Mouse (Mus musculus) heart, embryonic 15.5 days (tissue): ENCODE measurements around the gene Fam92b. TPM values are rescaled to one million over a fixed set of nuclear protein-coding genes. Genes with fewer than 3 reads are reported as not detected.

Experiments used
- ATAC-seq: fragments of 200-750 bp; cut with Nextera tagmentation; replicated peaks from 2 replicates; pipeline ENCODE4 v1.8.0; 2017; ENCODE audit warnings: low read depth, moderate TSS enrichment; ENCODE audit not compliant: insufficient number of reproducible peaks, insufficient read depth, low FRiP score
- H3K27ac ChIP-seq: fragments of 300-500 bp; sonication (generic); 2 replicates; pipeline ENCODE4 v1.5.1; 2015; ENCODE audit warnings: mild to moderate bottlenecking, inconsistent platforms
- H3K27me3 ChIP-seq: fragments of 300-500 bp; sonication (generic); 2 replicates; pipeline ENCODE4 v1.6.1; 2015; ENCODE audit warnings: inconsistent platforms
- H3K36me3 ChIP-seq: fragments of 300-500 bp; sonication (generic); 2 replicates; pipeline ENCODE4 v1.6.1; 2015; ENCODE audit warnings: mild to moderate bottlenecking, inconsistent platforms
- H3K4me1 ChIP-seq: fragments of 300-500 bp; sonication (generic); replicated peaks from 2 replicates; pipeline ENCODE4 v1.6.1; 2015; ENCODE audit warnings: inconsistent platforms
- H3K4me2 ChIP-seq: fragments of 300-500 bp; sonication (generic); 2 replicates; pipeline ENCODE4 v1.6.1; 2015; ENCODE audit warnings: inconsistent platforms, mild to moderate bottlenecking, moderate library complexity
- H3K4me3 ChIP-seq: fragments of 300-500 bp; sonication (generic); 2 replicates; pipeline ENCODE4 v1.5.1; 2015; ENCODE audit warnings: mild to moderate bottlenecking, inconsistent platforms
- H3K9ac ChIP-seq: fragments of 300-500 bp; sonication (generic); 2 replicates; pipeline ENCODE4 v1.6.1; 2015; ENCODE audit warnings: mild to moderate bottlenecking, inconsistent platforms
- H3K9me3 ChIP-seq: fragments of 300-500 bp; sonication (generic); replicated peaks from 2 replicates; pipeline ENCODE4 v1.6.1; 2016; ENCODE audit warnings: inconsistent platforms
- WGBS: fragments of 180-500 bp; shearing (Covaris S2); methylation state at CpG from one replicate; pipeline ENCODE4 v1.1.7; 2015; ENCODE audit warnings: mixed read lengths; 5-methylcytosine and 5-hydroxymethylcytosine counted together
- polyA plus RNA-seq: library from polyadenylated mRNA; unstranded; fragments of >200 nt; fragmentation: Nextera tagmentation; extraction: Ambion mirVana; gene quantifications from 2 replicates; pipeline ENCODE4 v1.2.1, GENCODE M21; 2015

Gene Fam92b
- polyA plus RNA-seq, 1 experiment from 2014 or later: 0.38 TPM

DNA sequence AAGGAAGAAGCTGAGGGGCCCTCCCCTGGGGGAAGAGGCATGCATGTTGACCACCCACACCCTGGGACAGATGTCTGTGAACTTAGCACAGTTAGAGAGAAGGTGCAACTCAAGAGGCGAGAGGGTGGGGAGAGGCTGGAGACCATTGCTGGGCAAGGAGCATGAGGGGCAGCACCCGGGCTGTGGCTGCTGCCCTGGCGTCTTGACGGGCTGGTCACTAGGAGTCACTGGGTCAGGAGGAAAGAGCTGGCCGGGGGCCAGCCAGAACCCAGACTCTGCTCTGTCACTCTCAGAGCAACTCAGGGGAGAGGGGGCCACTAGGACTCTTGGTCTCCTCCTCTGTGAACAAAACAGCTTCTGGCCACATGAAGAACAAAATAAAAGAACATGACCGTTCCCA is 12.2 kb upstream of the Fam92b start:
- Histone ChIP-seq H3K9ac (no peak overlapping the region), H3K27me3 (no peaks in the 10 kb centered on the region), H3K36me3 (no peaks in the 10 kb centered on the region), H3K9me3 (no peaks in the 10 kb centered on the region), H3K4me2 (no peak overlapping the region), H3K4me1 (peaks cover 53% of the 10 kb centered on the region), H3K4me3 (no peak overlapping the region), H3K27ac (no peak overlapping the region)
- WGBS: 70% methylated on average over 6 of the region's 6 CpGs
- no peak for ATAC-seq

GRCm38 (mm10) chr8:120188510-120188909 is 11.2 kb upstream of the Fam92b start:
- no peak for ATAC-seq
- no peak overlapping the region for H3K4me2 ChIP-seq
- H3K36me3 ChIP-seq: no peaks in the 10 kb centered on the region
- peaks cover 58% of the 10 kb centered on the region for H3K4me1 ChIP-seq
- H3K9me3 ChIP-seq: no peaks in the 10 kb centered on the region
- 79% methylated on average over 6 of the region's 6 CpGs for WGBS
- H3K27ac ChIP-seq: no peak overlapping the region
- no peak overlapping the region for H3K4me3 ChIP-seq
- H3K27me3 ChIP-seq: no peaks in the 10 kb centered on the region
- no peak overlapping the region for H3K9ac ChIP-seq

GRCm38 (mm10) chr8:120186454-120186853 is 9.2 kb upstream of the Fam92b start:
- Histone ChIP-seq H3K9ac (no peak overlapping the region), H3K4me1 (peaks cover 53% of the 10 kb centered on the region), H3K4me3 (no peak overlapping the region), H3K27ac (no peak overlapping the region; the same call in 1 of the 2 replicates), H3K27me3 (no peaks in the 10 kb centered on the region), H3K9me3 (no peaks in the 10 kb centered on the region), H3K36me3 (no peaks in the 10 kb centered on the region), H3K4me2 (no peak overlapping the region)
- ATAC-seq: no peak
- 54% methylated on average over 8 of the region's 8 CpGs for WGBS

GRCm38 (mm10) chr8:120184850-120185792 is 7.9 kb upstream of the Fam92b start:
- H3K9ac ChIP-seq: peak overlapping the region; percentile 12
- peak overlapping the region; percentile 13; the same call in 1 of the 2 replicates for H3K4me2 ChIP-seq
- H3K4me1 ChIP-seq: peaks cover 41% of the 10 kb centered on the region
- 26% methylated on average over 16 of the region's 17 CpGs for WGBS
- no peaks in the 10 kb centered on the region for H3K9me3 ChIP-seq
- ATAC-seq: no peak; the same call in 1 of the 2 replicates
- H3K27me3 ChIP-seq: no peaks in the 10 kb centered on the region
- H3K4me3 ChIP-seq: no peak overlapping the region
- H3K36me3 ChIP-seq: no peaks in the 10 kb centered on the region
- peak overlapping the region; percentile 56 for H3K27ac ChIP-seq

DNA sequence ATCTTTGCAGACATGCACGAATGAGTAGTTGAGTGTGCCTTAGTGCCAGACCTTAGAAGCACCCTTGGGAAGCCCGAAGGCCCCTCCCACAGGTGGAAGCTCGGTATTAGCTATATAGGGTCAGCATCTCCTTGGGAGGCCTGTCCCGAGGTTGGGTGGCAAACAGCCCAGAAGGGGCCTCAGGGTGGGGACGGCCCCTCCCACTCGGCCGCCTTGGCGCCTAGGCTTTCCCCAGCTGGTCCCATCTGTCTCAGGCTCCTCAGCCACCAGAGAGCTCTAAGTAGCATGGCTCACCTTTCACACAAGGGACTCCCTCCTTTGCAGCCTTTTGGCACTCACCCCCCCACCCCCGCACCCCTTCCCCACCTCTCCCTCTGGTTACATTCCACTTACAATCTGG is 7.1 kb upstream of the Fam92b start:
- H3K9me3 ChIP-seq: no peaks in the 10 kb centered on the region
- no peaks in the 10 kb centered on the region for H3K36me3 ChIP-seq
- H3K4me2 ChIP-seq: no peak overlapping the region
- H3K4me3 ChIP-seq: no peak overlapping the region
- 24% methylated on average over 9 of the region's 9 CpGs for WGBS
- peaks cover 36% of the 10 kb centered on the region for H3K4me1 ChIP-seq
- no peak overlapping the region for H3K27ac ChIP-seq
- ATAC-seq: peak; percentile 18; the same call in 1 of the 2 replicates
- H3K9ac ChIP-seq: no peak overlapping the region
- H3K27me3 ChIP-seq: no peaks in the 10 kb centered on the region

DNA sequence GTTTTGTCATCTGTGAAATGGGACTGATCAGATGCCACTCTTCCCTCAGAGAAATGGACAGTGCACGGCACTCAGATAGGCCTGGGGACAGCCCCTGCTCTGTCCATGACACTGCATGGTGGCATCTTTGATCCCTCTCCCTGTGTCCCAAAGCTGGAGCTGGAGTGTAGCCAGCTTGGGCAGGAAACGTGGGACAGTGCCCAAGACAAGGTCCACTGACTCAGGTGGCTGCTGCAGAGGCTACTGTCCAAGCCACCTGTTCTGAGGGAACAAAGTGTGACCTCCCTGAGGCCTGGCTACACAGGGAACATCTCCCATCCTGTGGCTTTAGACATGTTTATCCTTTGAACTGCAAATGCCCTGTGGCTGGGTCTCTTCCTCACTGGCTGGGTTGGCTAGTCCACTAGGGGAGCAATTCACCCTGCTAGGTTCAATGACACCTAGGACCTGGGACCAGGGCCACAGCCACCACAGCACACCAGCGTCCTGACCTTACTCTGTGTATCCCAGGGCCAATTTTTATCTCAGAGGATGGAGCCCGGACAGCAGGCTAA is 4.7 kb upstream of the Fam92b start:
- WGBS: 59% methylated on average over 4 of the region's 4 CpGs
- H3K27me3 ChIP-seq: peaks cover 14% of the 10 kb centered on the region
- H3K4me2 ChIP-seq: no peak overlapping the region
- H3K36me3 ChIP-seq: no peaks in the 10 kb centered on the region
- H3K9me3 ChIP-seq: no peaks in the 10 kb centered on the region
- peaks cover 49% of the 10 kb centered on the region for H3K4me1 ChIP-seq
- no peak overlapping the region for H3K9ac ChIP-seq
- no peak overlapping the region for H3K27ac ChIP-seq
- H3K4me3 ChIP-seq: no peak overlapping the region
- ATAC-seq: no peak

DNA sequence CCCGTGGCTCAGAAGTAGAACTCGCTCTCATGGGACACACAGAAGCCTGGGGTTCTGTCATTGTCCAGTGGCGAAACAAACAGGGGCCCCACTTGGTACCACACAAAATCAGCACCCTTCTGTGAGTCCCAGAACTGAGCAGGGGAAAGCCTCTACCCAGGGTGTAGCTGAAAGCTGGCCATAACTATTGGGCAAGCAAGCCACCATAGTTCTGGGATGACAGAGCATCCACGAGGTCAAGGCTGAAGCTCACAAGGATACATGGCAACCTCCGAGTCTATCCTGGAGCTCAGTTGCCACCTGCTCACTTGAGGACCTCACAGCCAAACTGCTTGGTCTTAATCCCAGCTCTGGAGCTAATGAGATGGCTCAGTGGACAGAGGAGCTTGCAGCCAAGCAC is 4.0 kb upstream of the Fam92b start:
- WGBS: 90% methylated on average over 5 of the region's 5 CpGs
- H3K27me3 ChIP-seq: peaks cover 21% of the 10 kb centered on the region
- no peak for ATAC-seq
- no peak overlapping the region for H3K27ac ChIP-seq
- no peak overlapping the region for H3K9ac ChIP-seq
- no peaks in the 10 kb centered on the region for H3K9me3 ChIP-seq
- peaks cover 47% of the 10 kb centered on the region for H3K4me1 ChIP-seq
- no peak overlapping the region for H3K4me2 ChIP-seq
- no peaks in the 10 kb centered on the region for H3K36me3 ChIP-seq
- H3K4me3 ChIP-seq: no peak overlapping the region

GRCm38 (mm10) chr8:120180445-120180970 is 3.2 kb upstream of the Fam92b start:
- H3K27ac ChIP-seq: no peak overlapping the region
- H3K36me3 ChIP-seq: no peaks in the 10 kb centered on the region
- H3K9ac ChIP-seq: no peak overlapping the region
- peaks cover 28% of the 10 kb centered on the region for H3K27me3 ChIP-seq
- H3K9me3 ChIP-seq: no peaks in the 10 kb centered on the region
- peaks cover 39% of the 10 kb centered on the region for H3K4me1 ChIP-seq
- H3K4me2 ChIP-seq: no peak overlapping the region
- H3K4me3 ChIP-seq: no peak overlapping the region
- ATAC-seq: no peak
- WGBS: 70% methylated on average over 7 of the region's 7 CpGs

DNA sequence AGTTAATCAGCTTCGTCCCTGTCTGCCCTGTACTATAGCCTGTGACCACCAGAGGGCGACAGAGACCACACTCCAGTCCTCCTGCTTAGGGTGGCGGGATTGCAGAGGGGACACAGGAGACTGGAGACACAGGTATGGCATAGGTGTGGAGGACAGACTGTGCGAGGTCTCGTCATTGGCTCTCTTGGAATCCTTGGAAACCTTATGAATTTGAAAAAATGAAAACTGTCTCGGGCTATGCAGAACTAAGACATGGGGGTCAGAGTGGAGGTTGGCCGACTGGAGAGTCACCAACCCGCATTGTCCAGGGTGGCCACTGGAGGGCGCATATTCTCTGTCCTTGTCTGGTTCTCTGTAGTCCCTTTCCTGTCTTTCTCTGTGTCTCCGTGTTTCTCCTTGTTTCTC is 1.8 kb upstream of the Fam92b start:
- Histone ChIP-seq H3K4me2 (peak overlapping the region; percentile 64), H3K9me3 (no peaks in the 10 kb centered on the region), H3K4me3 (peak overlapping the region; percentile 35), H3K9ac (no peak overlapping the region), H3K27me3 (peaks cover 40% of the 10 kb centered on the region), H3K27ac (no peak overlapping the region), H3K4me1 (peaks cover 25% of the 10 kb centered on the region), H3K36me3 (no peaks in the 10 kb centered on the region)
- peak; percentile 44 for ATAC-seq
- under 1% methylated on average over 10 of the region's 10 CpGs for WGBS

GRCm38 (mm10) chr8:120178124-120178514 is 853 bp upstream of the Fam92b start:
- Histone ChIP-seq H3K9ac (no peak overlapping the region), H3K4me3 (no peak overlapping the region), H3K4me1 (peaks cover 24% of the 10 kb centered on the region), H3K36me3 (no peaks in the 10 kb centered on the region), H3K27ac (no peak overlapping the region), H3K4me2 (peak overlapping the region; percentile 47; the same call in 1 of the 2 replicates), H3K27me3 (peaks cover 40% of the 10 kb centered on the region), H3K9me3 (no peaks in the 10 kb centered on the region)
- 17% methylated on average over 10 of the region's 10 CpGs for WGBS
- no peak for ATAC-seq

DNA sequence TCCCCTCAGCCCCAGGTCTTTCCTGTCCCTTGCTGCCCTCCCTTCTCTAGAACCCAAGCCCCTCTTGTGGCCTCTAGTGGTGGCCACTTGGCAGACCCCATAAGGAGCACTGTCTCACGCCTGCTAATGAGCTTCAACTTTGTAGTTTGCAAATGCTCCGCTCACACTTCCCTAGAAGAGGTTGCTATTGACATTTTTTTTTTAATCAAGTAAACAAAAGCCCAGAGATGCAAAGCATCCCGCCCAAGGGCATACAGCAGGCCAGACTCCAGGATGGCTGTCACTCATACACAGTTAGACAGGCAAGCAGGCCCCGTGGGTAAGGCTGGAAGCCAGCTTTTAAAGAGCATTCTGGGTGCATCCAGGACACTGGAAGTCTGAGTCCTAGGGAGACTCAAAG is 661 bp downstream of the Fam92b start:
- WGBS: 56% methylated on average over 4 of the region's 4 CpGs
- Histone ChIP-seq H3K4me3 (no peak overlapping the region), H3K4me1 (peaks cover 24% of the 10 kb centered on the region), H3K4me2 (no peak overlapping the region), H3K27me3 (peaks cover 45% of the 10 kb centered on the region), H3K9ac (no peak overlapping the region), H3K27ac (no peak overlapping the region), H3K9me3 (no peaks in the 10 kb centered on the region), H3K36me3 (no peaks in the 10 kb centered on the region)
- no peak for ATAC-seq
